Mouse (Mus musculus) liver, embryonic 12.5 days (tissue): ENCODE results near the gene Thsd7b. TPM values are rescaled to one million over a fixed set of nuclear protein-coding genes. Genes with fewer than 3 reads are reported as not detected.
"Not testable (repeated sequence)": the region's sequence is repeated elsewhere in the genome, so short reads cannot be mapped to it uniquely, and the experiment has no call there.

Source experiments
- ATAC-seq: fragments of 200-750 bp; cut with Nextera tagmentation; 2 replicates; pipeline ENCODE4 v1.8.0; 2017; ENCODE audit warnings: moderate number of reproducible peaks, mild to moderate bottlenecking, moderate library complexity
- H3K27ac ChIP-seq: fragments of 300-500 bp; sonication (generic); 2 replicates; pipeline ENCODE4 v1.5.1; 2016; ENCODE audit warnings: mild to moderate bottlenecking
- H3K27me3 ChIP-seq: fragments of 300-500 bp; sonication (generic); replicated peaks from 2 replicates; pipeline ENCODE4 v1.6.1; 2016; ENCODE audit warnings: mild to moderate bottlenecking, moderate library complexity
- H3K36me3 ChIP-seq: fragments of 300-500 bp; sonication (generic); 2 replicates; pipeline ENCODE4 v1.6.1; 2016; ENCODE audit warnings: mild to moderate bottlenecking, moderate library complexity
- H3K4me1 ChIP-seq: fragments of 300-500 bp; sonication (generic); 2 replicates; pipeline ENCODE4 v1.6.1; 2016
- H3K4me2 ChIP-seq: fragments of 300-500 bp; sonication (generic); 2 replicates; pipeline ENCODE4 v1.6.1; 2016; ENCODE audit warnings: mild to moderate bottlenecking, moderate library complexity
- H3K4me3 ChIP-seq: fragments of 300-500 bp; sonication (generic); 2 replicates; pipeline ENCODE4 v1.5.1; 2016; ENCODE audit warnings: mild to moderate bottlenecking, moderate library complexity
- H3K9ac ChIP-seq: fragments of 300-500 bp; sonication (generic); 2 replicates; pipeline ENCODE4 v1.6.1; 2016; ENCODE audit warnings: mild to moderate bottlenecking, moderate library complexity
- H3K9me3 ChIP-seq: fragments of 300-500 bp; sonication (generic); replicated peaks from 2 replicates; pipeline ENCODE4 v1.6.1; 2016; ENCODE audit warnings: mild to moderate bottlenecking, moderate library complexity
- WGBS: fragments of 180-500 bp; shearing (Covaris S2); methylation state at CpG from one replicate; pipeline ENCODE4 v1.1.7; 2016; ENCODE audit not compliant: insufficient replicate concordance; 5-methylcytosine and 5-hydroxymethylcytosine counted together
- polyA plus RNA-seq: library from polyadenylated mRNA; unstranded; fragments of >200 nt; fragmentation: Nextera tagmentation; extraction: Ambion mirVana; gene quantifications from 2 replicates; pipeline ENCODE4 v1.2.1, GENCODE M21; 2016

Thsd7b gene
- polyA plus RNA-seq, 1 experiment from 2014 or later, result 0.26 TPM

GRCm38 (mm10) chr1:130186836-130187235 lies 913.7 kb downstream of the Thsd7b start:
- not testable (repeated sequence) for ATAC-seq, H3K9ac ChIP-seq, H3K4me2 ChIP-seq, H3K9me3 ChIP-seq, H3K27me3 ChIP-seq, H3K4me1 ChIP-seq, H3K4me3 ChIP-seq, H3K36me3 ChIP-seq, H3K27ac ChIP-seq
- 72% methylated on average over 7 of the region's 7 CpGs for WGBS

- Histone ChIP-seq H3K9me3 (no peaks in the 10 kb centered on the region), H3K27me3 (no peaks in the 10 kb centered on the region), H3K27ac (no peak overlapping the region), H3K4me1 (no peaks in the 10 kb centered on the region), H3K4me2 (no peak overlapping the region), H3K9ac (no peak overlapping the region), H3K36me3 (no peaks in the 10 kb centered on the region), H3K4me3 (no peak overlapping the region)
- 29% methylated on average over 6 of the region's 6 CpGs for WGBS
- 0 out of 2 replicates have a peak, but pooled peaks have one; percentile 27 for ATAC-seq
These were observed 919.3 kb downstream of the Thsd7b start for GRCm38 (mm10) chr1:130192190-130193028.

- H3K9me3 ChIP-seq, result no peaks in the 10 kb centered on the region
- H3K9ac ChIP-seq, result no peak overlapping the region
- ATAC-seq, result no peak
- WGBS, result 80% methylated on average over 3 of the region's 3 CpGs
- H3K36me3 ChIP-seq, result no peaks in the 10 kb centered on the region
- H3K4me3 ChIP-seq, result no peak overlapping the region
- H3K4me2 ChIP-seq, result no peak overlapping the region
- no peak overlapping the region for H3K27ac ChIP-seq
- H3K4me1 ChIP-seq, result no peaks in the 10 kb centered on the region
- H3K27me3 ChIP-seq, result no peaks in the 10 kb centered on the region
These were observed 944.3 kb downstream of the Thsd7b start for GRCm38 (mm10) chr1:130217404-130217803.

GRCm38 (mm10) chr1:130222904-130223303 lies 949.8 kb downstream of the Thsd7b start:
- H3K36me3 ChIP-seq, result no peaks in the 10 kb centered on the region
- no peaks in the 10 kb centered on the region for H3K4me1 ChIP-seq
- H3K27me3 ChIP-seq, result no peaks in the 10 kb centered on the region
- H3K9ac ChIP-seq, result no peak overlapping the region
- H3K4me3 ChIP-seq, result no peak overlapping the region
- no peak for ATAC-seq
- no peak overlapping the region for H3K27ac ChIP-seq
- WGBS, result 70% methylated on average over 2 of the region's 2 CpGs
- H3K4me2 ChIP-seq, result no peak overlapping the region
- no peaks in the 10 kb centered on the region for H3K9me3 ChIP-seq

- no peaks in the 10 kb centered on the region for H3K36me3 ChIP-seq
- H3K9ac ChIP-seq, result no peak overlapping the region
- no peak overlapping the region for H3K27ac ChIP-seq
- H3K4me3 ChIP-seq, result no peak overlapping the region
- H3K27me3 ChIP-seq, result no peaks in the 10 kb centered on the region
- no peaks in the 10 kb centered on the region for H3K9me3 ChIP-seq
- no peak for ATAC-seq
- 66% methylated on average over 3 of the region's 3 CpGs for WGBS
- no peaks in the 10 kb centered on the region for H3K4me1 ChIP-seq
- H3K4me2 ChIP-seq, result no peak overlapping the region
These were observed 972.5 kb downstream of the Thsd7b start for GRCm38 (mm10) chr1:130245563-130245962.

- H3K9me3 ChIP-seq, H3K9ac ChIP-seq, H3K4me1 ChIP-seq, ATAC-seq, H3K4me3 ChIP-seq, H3K4me2 ChIP-seq, H3K27me3 ChIP-seq, H3K36me3 ChIP-seq, H3K27ac ChIP-seq: not testable (repeated sequence)
- WGBS, result 76% methylated on average over 4 of the region's 4 CpGs
These were observed 973.2 kb downstream of the Thsd7b start for GRCm38 (mm10) chr1:130246264-130246663.

GRCm38 (mm10) chr1:130246930-130247329 lies 973.8 kb downstream of the Thsd7b start:
- not testable (repeated sequence) for H3K9ac ChIP-seq, H3K9me3 ChIP-seq, ATAC-seq, H3K4me3 ChIP-seq, H3K27ac ChIP-seq, H3K4me1 ChIP-seq, H3K36me3 ChIP-seq, H3K27me3 ChIP-seq, H3K4me2 ChIP-seq
- 85% methylated on average over 4 of the region's 4 CpGs for WGBS

GRCm38 (mm10) chr1:130262046-130262445 lies 988.9 kb downstream of the Thsd7b start:
- Histone ChIP-seq H3K27me3 (no peaks in the 10 kb centered on the region), H3K9me3 (no peaks in the 10 kb centered on the region), H3K36me3 (no peaks in the 10 kb centered on the region), H3K9ac (no peak overlapping the region), H3K4me1 (no peaks in the 10 kb centered on the region), H3K4me3 (no peak overlapping the region), H3K27ac (no peak overlapping the region), H3K4me2 (no peak overlapping the region)
- 72% methylated on average over 6 of the region's 6 CpGs for whole genome bisulfite sequencing
- ATAC-seq, result no peak
